Mouse (Mus musculus): ENCODE measurements around the gene Elavl2. TPM values are rescaled to one million over a fixed set of nuclear protein-coding genes. Genes with fewer than 3 reads are reported as not detected.

Elavl2 gene
- total RNA-seq, 2 experiments from 2014 or later: not detected

GRCm38 (mm10) chr4:91228341-91228740 lies 172.2 kb downstream of the Elavl2 start:
- ATAC-seq (replicated peaks; ENCODE audit: low FRiP score, poor library complexity, severe bottlenecking): no peak

GRCm38 (mm10) chr4:91223811-91224210 lies 176.8 kb downstream of the Elavl2 start:
- no peak for ATAC-seq (replicated peaks; ENCODE audit: low FRiP score, poor library complexity, severe bottlenecking)

GRCm38 (mm10) chr4:91219322-91219721 lies 181.3 kb downstream of the Elavl2 start:
- no peak for ATAC-seq (replicated peaks; ENCODE audit: low FRiP score, poor library complexity, severe bottlenecking)

- ATAC-seq (replicated peaks; ENCODE audit: low FRiP score, poor library complexity, severe bottlenecking): no peak
These were observed 186.7 kb downstream of the Elavl2 start for GRCm38 (mm10) chr4:91213917-91214316.

DNA sequence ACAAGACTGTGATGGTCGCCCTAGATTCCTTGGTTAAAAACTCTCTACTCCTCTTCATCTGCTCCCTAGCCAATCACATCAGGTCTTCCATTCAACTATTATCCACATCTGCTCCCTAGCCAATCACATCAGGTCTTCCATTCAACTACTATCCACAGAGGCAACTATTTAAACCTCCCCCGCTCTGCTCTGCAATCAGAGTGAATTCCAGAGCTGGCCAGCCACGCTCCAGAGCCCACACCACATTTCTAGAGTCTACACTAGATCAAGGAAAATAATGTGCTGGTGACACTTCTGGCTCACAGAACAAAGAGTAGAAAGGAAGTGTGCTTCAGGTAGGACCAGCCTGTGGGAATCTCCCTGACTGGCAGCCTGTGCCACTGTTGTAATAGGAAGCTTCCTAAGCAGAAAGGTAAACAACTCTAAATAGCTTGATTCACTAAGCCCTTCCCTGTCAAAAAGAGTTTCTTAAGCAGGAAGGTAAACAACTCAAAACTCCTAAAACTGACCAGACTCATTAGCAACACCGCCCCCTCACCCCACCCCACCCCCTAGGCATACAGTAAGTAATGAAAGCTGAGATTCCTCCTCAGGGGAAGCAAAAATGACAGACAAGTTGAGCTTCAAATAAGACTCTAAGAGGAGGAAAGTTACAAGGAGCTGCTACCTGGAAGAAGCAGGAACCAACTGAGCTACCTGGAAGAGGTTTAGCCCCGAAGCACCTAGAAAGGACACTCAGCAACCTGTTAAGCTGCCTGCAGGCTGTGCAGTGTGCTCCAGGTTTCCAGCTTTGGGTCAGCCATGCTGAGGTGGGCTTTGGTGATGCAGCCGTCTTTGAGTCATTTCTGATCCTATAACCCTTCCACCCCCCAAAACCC lies 191.9 kb downstream of the Elavl2 start:
- ATAC-seq (replicated peaks; ENCODE audit: low FRiP score, poor library complexity, severe bottlenecking): no peak

Data from erythroid progenitor cell, adult 5-6 weeks (primary cell).